Mouse (Mus musculus) cortical plate, adult 2 months (tissue): Measurements from ENCODE around the gene Washc4.

Experiments
- CTCF ChIP-seq: fragments of 200-500 bp; IDR thresholded peaks from 2 replicates; pipeline ENCODE4 v1.5.1; 2011; ENCODE audit warnings: mild to moderate bottlenecking, control low read depth, low read length; ENCODE audit not compliant: insufficient read depth; ENCODE audit errors: extremely low read depth
- POLR2A ChIP-seq: fragments of 200-500 bp; IDR thresholded peaks from 2 replicates; pipeline ENCODE4 v1.6.1; 2011; ENCODE audit warnings: mild to moderate bottlenecking, low read length, control low read depth; ENCODE audit not compliant: insufficient read depth; ENCODE audit errors: extremely low read depth

DNA sequence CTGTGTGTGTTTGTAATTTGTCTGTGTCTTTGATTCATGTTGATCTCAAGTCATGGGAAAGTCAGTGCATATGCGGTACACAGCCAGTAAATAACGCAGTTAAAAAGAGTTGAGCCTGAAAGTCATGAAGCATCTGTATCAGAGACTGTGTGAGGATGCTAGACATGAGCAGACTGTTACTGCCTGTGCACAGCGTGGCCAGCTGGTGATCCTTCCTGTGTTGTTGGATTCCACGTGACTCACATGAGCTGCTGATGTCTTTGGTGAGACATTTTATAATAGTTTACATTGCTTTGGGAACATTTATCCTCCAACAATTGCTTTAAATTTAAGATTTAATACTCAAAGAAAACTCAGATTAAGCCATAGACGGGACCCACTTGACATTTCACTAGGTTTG lies 51.0 kb downstream of the Washc4 start:
- TF ChIP-seq CTCF (no peak), POLR2A (no peak)
